Mouse (Mus musculus) heart, adult 2 months (tissue): Measurements from ENCODE around the gene Fcf1. TPM values are rescaled to one million over a fixed set of nuclear protein-coding genes. Genes with fewer than 3 reads are reported as not detected.

Experiments used
- DNase-seq, 2 experiments: peaks; one replicate each; pipeline ENCODE4 v3.0.0; 2021
- H3K27ac ChIP-seq: fragments of 200-600 bp; 2 replicates; pipeline ENCODE4 v1.8.1; 2022
- H3K27me3 ChIP-seq: fragments of 200-500 bp; 2 replicates; pipeline ENCODE4 v1.6.1; 2012; ENCODE audit warnings: mild to moderate bottlenecking, low read length, inconsistent platforms, mixed read lengths; ENCODE audit not compliant: control insufficient read depth, insufficient read depth
- H3K36me3 ChIP-seq: fragments of 200-500 bp; 2 replicates; pipeline ENCODE4 v1.6.1; 2012; ENCODE audit warnings: low read length, inconsistent platforms; ENCODE audit not compliant: control insufficient read depth, insufficient read depth
- H3K4me1 ChIP-seq: fragments of 200-500 bp; 2 replicates; pipeline ENCODE4 v1.6.1; 2011; ENCODE audit warnings: low read length; ENCODE audit not compliant: control insufficient read depth, insufficient read depth
- H3K4me3 ChIP-seq: fragments of 200-600 bp; 2 replicates; pipeline ENCODE4 v1.8.1; 2022
- H3K79me2 ChIP-seq: fragments of 200-500 bp; replicated peaks from 2 replicates; pipeline ENCODE4 v1.6.1; 2012; ENCODE audit warnings: mild to moderate bottlenecking, inconsistent platforms, low read length, moderate library complexity, mixed read lengths; ENCODE audit not compliant: control insufficient read depth, insufficient read depth
- H3K9ac ChIP-seq: fragments of 200-500 bp; 2 replicates; pipeline ENCODE4 v1.6.1; 2012; ENCODE audit warnings: low read depth, mild to moderate bottlenecking, control low read depth, inconsistent platforms, low read length, mixed read lengths
- CTCF ChIP-seq: fragments of 200-600 bp; IDR thresholded peaks from 2 replicates; pipeline ENCODE4 v1.8.1; 2022; ENCODE audit warnings: antibody characterized with exemption, mild to moderate bottlenecking, moderate library complexity
- EP300 ChIP-seq: fragments of 200-500 bp; IDR thresholded peaks from 2 replicates; pipeline ENCODE4 v1.6.1; 2011; ENCODE audit warnings: low read depth, low read length, control low read depth; ENCODE audit not compliant: insufficient read depth
- POLR2A ChIP-seq: fragments of 200-500 bp; IDR thresholded peaks from 2 replicates; pipeline ENCODE4 v1.6.1; 2011; ENCODE audit warnings: mild to moderate bottlenecking, low read depth, low read length, control low read depth; ENCODE audit not compliant: insufficient read depth
- WGBS: fragments of 180-500 bp; shearing (Covaris S2); methylation state at CpG from one replicate; pipeline ENCODE4 v1.1.7; 2018; 5-methylcytosine and 5-hydroxymethylcytosine counted together
- intact Hi-C: fragments of 180-260 bp; cut with DNase I; formaldehyde crosslinking; loops from one replicate; pipeline ENCODE4 v1.15.1; 2025
- long read RNA-seq: library from polyadenylated mRNA; stranded (forward); transcript quantifications from one replicate; pipeline ENCODE4 v2.0.0, GENCODE M21; 2021
- polyA plus RNA-seq: library from polyadenylated mRNA; depleted of rRNA; stranded (reverse); fragments of >200 nt; gene quantifications from 2 replicates; pipeline ENCODE4 v1.2.3, GENCODE M21; 2012; rRNA removed
- total RNA-seq, 2 experiments: library from RNA; stranded (reverse); gene quantifications; 2 replicates each; pipeline ENCODE4 v1.2.3; 2021

Fcf1 gene
- total RNA-seq: 10 to 100 TPM; 31.8 to 35.1 TPM
- polyA plus RNA-seq: 28.1 and 54.1 TPM in 2 replicates
- long read RNA-seq, transcript Fcf1-201 (8 exons, 749 nt): major isoform, 22 of 43 reads
- long read RNA-seq, partial matches to known transcripts: 21 of 43 reads
- long read RNA-seq, other reads (novel, unspliced or antisense): 0 of 43 reads

- H3K27me3 ChIP-seq: no peaks in the 10 kb centered on the region
- peak within 1 kb of the TSS; percentile 92 for H3K4me3 ChIP-seq
- WGBS: under 1% methylated on average over 42 of the region's 42 CpGs
- intact Hi-C loops: loop anchor here (1.0 to 5.0 kb wide), 2 partner anchors 26 to 48 kb away; partner anchors contain the start of gene Ylpm1
- peak within 1 kb of the TSS; percentile 83 for H3K27ac ChIP-seq
- TF ChIP-seq EP300 (0 out of 2 replicates have a peak, but pooled peaks have one; percentile 9), CTCF (no peak), POLR2A (peak; percentile 85)
- H3K79me2 ChIP-seq: no peaks in the 10 kb centered on the region
- DNase-seq: peak; percentile 91 to 92
- peaks cover 4% of the 10 kb centered on the region; the same call in 1 of the 2 replicates for H3K36me3 ChIP-seq
- peaks cover 2% of the 10 kb centered on the region for H3K4me1 ChIP-seq
- peak within 1 kb of the TSS; percentile 80 for H3K9ac ChIP-seq
These were observed at the start of gene Fcf1, which contains the start of gene Arel1 for GRCm38 (mm10) chr12:84970428-84971096. Gene Fcf1, plus strand, starts transcription at chr12:84970897. Gene Arel1, minus strand, starts transcription at chr12:84970900.

- Histone ChIP-seq H3K4me1 (no peaks in the 10 kb centered on the region), H3K27ac (peak overlapping the region; percentile 79), H3K36me3 (peaks cover 14% of the 10 kb centered on the region), H3K4me3 (peak overlapping the region; percentile 33; the same call in 1 of the 2 replicates), H3K27me3 (no peaks in the 10 kb centered on the region), H3K79me2 (no peaks in the 10 kb centered on the region), H3K9ac (peak overlapping the region; percentile 41; the same call in 1 of the 2 replicates)
- TF ChIP-seq CTCF: no peak
- no peak for TF ChIP-seq POLR2A
- TF ChIP-seq EP300: no peak
- 57% methylated on average over 8 of the region's 8 CpGs for WGBS
- no peak for DNase-seq
- intact Hi-C loops: loop anchor here (5.0 kb wide), 1 partner anchor 50 kb away; the partner anchor contains the start of genes Arel1 and Fcf1
These were observed 48.7 kb upstream of the Fcf1 start for GRCm38 (mm10) chr12:84921881-84922419.

- H3K27ac ChIP-seq: no peak overlapping the region
- no peaks in the 10 kb centered on the region for H3K79me2 ChIP-seq
- peaks cover 14% of the 10 kb centered on the region for H3K36me3 ChIP-seq
- DNase-seq: no peak
- TF ChIP-seq EP300 (no peak), POLR2A (no peak), CTCF (no peak)
- no peaks in the 10 kb centered on the region for H3K27me3 ChIP-seq
- no peaks in the 10 kb centered on the region for H3K4me1 ChIP-seq
- 88% methylated on average over 5 of the region's 5 CpGs for WGBS
- intact Hi-C loops: loop anchor here (5.0 kb wide), 1 partner anchor 48 kb away; the partner anchor contains the start of genes Arel1 and Fcf1
- H3K4me3 ChIP-seq: no peak overlapping the region
- H3K9ac ChIP-seq: no peak overlapping the region
These were observed 46.4 kb upstream of the Fcf1 start for GRCm38 (mm10) chr12:84924324-84924723.

- intact Hi-C loops: no loop called here
- no peak overlapping the region for H3K9ac ChIP-seq
- no peaks in the 10 kb centered on the region for H3K4me1 ChIP-seq
- H3K27ac ChIP-seq: no peak overlapping the region
- WGBS: 89% methylated on average over 6 of the region's 6 CpGs
- no peaks in the 10 kb centered on the region for H3K27me3 ChIP-seq
- no peak for DNase-seq
- no peak overlapping the region for H3K4me3 ChIP-seq
- H3K79me2 ChIP-seq: no peaks in the 10 kb centered on the region
- peaks cover 10% of the 10 kb centered on the region for H3K36me3 ChIP-seq
- TF ChIP-seq POLR2A (no peak), EP300 (no peak), CTCF (no peak)
These were observed 44.2 kb upstream of the Fcf1 start for GRCm38 (mm10) chr12:84926542-84926941.

- DNase-seq: no peak
- Histone ChIP-seq H3K9ac (no peak overlapping the region), H3K27ac (no peak overlapping the region), H3K27me3 (no peaks in the 10 kb centered on the region), H3K4me1 (no peaks in the 10 kb centered on the region), H3K36me3 (no peaks in the 10 kb centered on the region; the same call in 1 of the 2 replicates), H3K79me2 (no peaks in the 10 kb centered on the region), H3K4me3 (no peak overlapping the region)
- TF ChIP-seq EP300 (no peak), CTCF (no peak), POLR2A (no peak)
- WGBS: 88% methylated on average over 6 of the region's 6 CpGs
- intact Hi-C loops: no loop called here
These were observed 38.5 kb upstream of the Fcf1 start for GRCm38 (mm10) chr12:84932210-84932609.
